Mouse (Mus musculus) small intestine, adult 2 months (tissue): ENCODE results near the gene Lpp.

Experiments used
- CTCF ChIP-seq: fragments of 200-500 bp; IDR thresholded peaks from 2 replicates; pipeline ENCODE4 v1.5.1; 2012; ENCODE audit warnings: low read depth, mild to moderate bottlenecking, control low read depth, inconsistent platforms, low read length, moderate library complexity, mixed read lengths; ENCODE audit not compliant: insufficient replicate concordance, insufficient read length; ENCODE audit errors: extremely low read depth
- POLR2A ChIP-seq: fragments of 200-500 bp; IDR thresholded peaks from 2 replicates; pipeline ENCODE4 v1.6.1; 2012; ENCODE audit warnings: low read depth, mild to moderate bottlenecking, control low read depth, inconsistent platforms, low read length, moderate library complexity

DNA sequence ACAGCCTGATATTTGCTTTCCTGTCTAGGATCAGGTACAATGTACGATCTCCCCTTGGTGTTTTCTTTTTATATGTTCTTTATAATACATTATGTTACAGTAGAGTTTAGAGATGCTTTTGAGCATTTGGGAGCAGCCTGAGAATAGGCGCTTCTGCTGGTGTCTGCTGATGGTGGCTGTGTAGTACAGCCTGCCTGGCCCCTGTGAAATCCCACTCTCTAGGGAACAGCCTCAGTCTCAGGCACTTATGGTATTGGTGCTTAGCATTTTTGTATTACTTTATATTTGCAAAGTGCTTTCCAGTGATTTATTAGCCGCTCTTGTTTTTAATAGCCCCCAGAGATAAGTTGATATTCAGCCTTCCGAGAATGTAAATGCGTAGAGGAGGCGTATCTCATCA lies 107.9 kb downstream of the Lpp start:
- TF ChIP-seq CTCF: no peak
- TF ChIP-seq POLR2A: no peak
